Mouse (Mus musculus) lung, postnatal 0 days (tissue): ENCODE data around the gene Npas3.

Experiments used
- CTCF ChIP-seq: IDR thresholded peaks from 2 replicates; pipeline ENCODE4 v1.5.1; 2016; ENCODE audit warnings: antibody characterized with exemption, mild to moderate bottlenecking
- EP300 ChIP-seq: IDR thresholded peaks from 2 replicates; pipeline ENCODE4 v1.6.1; 2016; ENCODE audit warnings: antibody characterized with exemption, mild to moderate bottlenecking, control low read depth

DNA sequence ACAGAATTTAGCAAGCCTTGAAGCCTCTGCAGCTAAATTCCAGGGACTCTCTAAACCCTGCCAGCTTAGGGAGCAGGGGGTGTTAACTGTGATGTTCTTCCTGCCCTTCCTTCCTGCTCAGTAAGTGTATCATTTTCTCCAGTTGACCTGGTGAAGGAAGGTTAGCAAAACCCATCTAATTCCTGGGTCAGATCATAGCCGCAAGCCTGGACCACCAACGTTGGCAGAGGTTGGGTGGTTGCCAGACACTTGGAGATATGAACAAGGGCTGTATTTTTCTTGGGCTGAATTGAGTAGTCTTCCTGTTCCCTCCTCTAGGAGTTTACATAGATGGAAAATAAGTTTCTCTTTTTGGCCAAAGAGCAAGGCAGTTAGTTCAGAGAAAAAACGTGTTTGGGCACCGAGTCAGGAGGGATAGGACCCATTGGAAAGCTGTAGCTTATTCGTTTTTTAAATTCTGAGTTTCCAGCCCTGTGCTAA, 79.8 kb downstream of the Npas3 start:
- no peak for TF ChIP-seq EP300
- no peak for TF ChIP-seq CTCF
